Mouse (Mus musculus) CD8-positive naive resting alpha-beta T cell, adult 2 months (primary cell): ENCODE data around the gene Slc6a15.

Experiments used
- DNase-seq, 2 experiments: peaks; one replicate each; pipeline ENCODE4 v3.0.0; 2022; ENCODE audit warnings: low read depth in 2 of 2, low spot score in 2 of 2

Gene Slc6a15

DNA sequence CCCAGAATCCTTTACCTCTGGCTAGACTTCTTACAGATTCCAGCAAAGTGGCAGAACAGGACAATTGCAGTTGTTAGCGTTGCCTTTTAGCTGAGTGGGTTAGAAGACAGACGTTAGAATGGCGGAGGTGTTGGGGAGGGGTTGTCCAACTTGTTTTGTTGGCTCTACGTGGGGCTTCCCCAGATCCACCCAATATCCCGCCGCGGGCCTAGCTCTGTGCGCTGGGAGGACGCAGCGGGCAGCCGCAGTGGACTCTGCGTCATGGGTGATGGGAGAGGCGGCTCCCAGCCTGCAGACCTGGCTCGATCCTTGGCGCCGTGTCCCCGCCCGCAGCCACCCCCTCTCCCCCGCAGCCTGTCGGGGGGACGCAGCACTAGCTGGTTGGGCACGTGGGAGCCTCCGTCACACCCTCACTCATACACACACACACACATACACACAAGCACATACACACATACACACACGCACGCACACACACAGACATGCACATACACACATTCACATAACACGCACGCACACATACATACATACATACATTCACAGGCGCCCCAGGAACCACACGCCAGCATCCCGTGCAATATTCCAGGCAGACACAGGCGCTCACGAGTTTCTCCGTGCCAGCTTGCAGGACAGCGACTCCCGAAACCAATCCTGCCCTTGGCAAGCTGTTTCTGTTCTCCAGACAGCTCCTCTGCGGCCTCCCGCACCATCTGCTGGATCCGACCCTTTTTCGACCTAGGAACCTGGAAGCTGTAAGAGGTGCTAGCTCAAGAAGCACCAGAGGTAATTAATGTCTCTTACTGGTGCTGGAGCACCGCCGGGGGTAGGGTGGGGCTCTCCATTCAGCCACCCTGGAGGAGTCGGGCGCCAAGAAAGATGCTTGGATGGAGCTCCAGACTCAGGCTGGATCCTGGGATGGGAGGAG, at the start of gene Slc6a15:
Gene Slc6a15 (plus strand): TSS at position 413 of the 925 bp plus-strand sequence.
- no peak for DNase-seq

DNA sequence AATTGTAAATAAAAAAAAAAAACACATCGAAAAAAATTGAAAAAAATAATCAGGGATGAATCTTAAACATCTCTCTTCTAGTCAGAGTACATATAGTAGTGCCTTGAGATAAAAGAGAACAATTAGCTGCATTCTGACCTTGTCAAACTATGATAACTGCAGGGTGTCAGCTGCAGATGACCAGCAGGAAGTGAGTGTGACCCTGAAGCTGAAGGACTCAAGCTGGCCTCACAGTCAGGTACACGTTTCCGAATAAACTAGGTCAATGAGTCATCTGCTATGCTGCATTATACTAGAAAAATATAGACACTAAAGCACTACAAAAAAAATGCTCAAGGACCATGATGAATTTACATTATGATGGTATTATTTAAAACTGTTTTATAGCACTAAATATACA, 45.6 kb upstream of the Slc6a15 start:
- no peak for DNase-seq

DNA sequence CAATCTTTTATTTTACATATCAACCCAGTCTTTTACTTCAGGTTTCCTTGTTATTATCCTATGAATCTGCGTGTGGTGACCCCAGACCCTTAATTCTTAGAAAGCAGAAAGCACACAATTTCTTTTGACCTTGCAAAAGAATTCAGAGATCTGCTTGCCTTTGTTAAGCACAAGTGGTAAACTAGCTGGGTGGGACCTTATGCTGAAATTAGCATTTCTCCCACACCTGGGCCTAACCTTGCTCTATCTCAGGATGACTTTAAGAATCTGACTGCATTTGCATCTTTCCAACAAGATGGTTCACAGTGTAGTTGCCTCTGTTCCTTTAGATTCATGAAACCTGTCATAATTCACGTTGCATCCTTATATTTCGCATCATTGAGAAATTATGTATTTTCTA, 44.2 kb upstream of the Slc6a15 start:
- no peak for DNase-seq

DNA sequence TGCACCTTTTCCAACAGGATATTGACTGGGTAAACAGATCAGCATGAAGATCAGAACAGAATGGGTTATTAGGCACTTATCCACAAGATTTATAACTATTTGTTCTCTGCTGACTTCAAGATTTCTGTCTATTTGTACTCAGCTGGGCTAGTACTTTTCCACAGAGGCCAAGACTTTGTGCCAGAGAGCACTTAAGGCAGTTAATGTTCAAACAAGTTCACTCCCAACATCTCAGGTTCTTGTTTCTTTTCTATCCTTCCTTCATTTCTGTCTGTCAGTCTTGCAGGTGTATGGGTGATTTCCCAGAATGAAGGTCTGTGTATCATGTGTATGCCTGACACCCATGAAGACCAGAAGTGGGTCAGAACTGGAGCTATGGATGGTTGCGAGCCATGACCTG, 33.3 kb upstream of the Slc6a15 start:
- no peak for DNase-seq

DNA sequence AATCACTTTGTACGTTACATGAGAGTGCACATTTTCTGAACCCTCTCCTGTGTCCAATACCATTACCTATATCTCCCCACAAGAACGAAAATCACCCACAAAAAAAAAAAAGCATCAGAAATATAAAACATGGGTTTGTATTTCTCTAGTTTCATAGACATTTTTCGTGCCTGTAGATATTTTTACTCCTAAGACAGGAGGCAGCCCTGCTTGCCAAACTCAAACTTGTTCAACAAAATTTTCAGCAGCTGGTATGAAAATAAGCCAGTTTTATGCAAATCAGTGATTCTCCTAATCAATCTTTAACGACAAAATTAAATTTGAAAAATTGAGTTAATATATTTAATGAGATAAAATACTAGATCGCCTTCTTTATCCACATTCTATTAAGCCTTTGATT, 27.7 kb upstream of the Slc6a15 start:
- no peak for DNase-seq

DNA sequence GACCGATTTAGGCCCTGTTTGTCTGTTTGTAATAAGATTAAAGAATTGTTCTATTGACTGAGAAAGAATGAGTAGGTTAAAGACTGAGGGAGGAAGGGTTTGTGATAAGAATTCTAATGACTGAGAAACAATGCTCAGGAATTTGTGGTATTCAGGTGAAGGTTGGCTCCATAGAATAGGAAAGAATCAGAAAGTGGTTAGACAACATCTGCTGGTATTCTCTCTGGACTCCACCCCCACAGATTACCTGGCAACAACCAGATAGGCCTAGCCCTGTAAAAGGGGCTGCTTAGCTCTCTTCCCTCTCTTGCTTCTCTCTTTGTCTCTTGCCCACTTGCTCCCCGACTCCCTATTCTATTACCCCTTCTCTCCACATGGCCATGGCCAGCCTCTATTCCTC, 20.8 kb upstream of the Slc6a15 start:
- DNase-seq = no peak

DNA sequence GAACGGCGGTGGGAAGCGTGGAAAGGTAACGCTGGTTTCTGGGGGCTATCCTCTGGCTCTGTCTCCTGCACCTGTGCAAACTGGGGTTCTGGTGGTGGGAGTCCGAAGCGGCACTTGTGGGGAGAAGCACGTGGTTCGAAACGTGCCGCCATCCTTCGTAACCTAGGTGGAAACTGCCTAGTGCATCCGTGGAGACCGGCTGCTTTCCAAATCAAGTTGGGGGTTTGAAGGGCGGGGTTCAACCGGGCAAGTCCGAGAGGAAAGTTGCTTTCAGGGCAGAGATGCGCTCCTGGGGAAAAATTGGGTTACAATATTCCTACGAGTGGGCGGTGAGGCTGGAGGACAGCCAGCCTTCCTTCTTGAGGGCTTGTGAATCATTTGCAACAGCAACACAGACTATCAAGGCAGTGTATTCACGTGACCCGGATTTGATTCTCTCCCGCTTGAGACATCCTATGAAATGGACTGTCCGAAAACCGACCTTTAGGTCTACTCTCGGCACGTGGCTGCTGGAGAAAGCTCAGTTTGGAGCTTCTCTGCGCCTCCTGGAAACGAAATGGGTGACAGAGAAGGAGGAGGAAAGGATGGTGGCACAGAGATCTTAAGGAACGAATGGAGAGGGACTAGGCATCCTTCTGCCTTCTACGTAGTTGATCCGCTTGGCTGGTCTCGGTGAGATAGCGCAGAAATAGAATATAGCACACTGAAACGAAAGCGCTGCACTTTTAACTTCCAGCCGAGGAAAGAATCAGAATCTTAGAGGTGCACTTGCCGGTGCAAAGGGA, 905 bp downstream of the Slc6a15 start:
- DNase-seq = no peak

DNA sequence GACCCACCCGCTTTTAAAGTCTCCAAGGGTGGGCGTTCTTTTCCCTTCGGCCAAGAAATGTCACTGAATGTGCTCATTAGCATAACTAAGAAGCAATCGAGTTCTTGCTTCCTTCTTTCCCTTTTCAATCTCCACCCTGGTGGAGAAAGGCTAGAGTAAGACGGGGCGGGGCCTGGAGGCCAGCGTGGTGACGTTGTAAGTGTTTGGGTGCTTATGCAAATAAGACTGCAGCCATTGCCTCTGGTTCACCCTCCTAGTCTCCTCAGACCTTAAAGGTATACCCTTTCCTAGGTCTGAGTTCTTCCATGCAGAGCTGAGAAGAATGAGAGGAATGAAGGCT, 1.5 kb downstream of the Slc6a15 start:
- DNase-seq = no peak

DNA sequence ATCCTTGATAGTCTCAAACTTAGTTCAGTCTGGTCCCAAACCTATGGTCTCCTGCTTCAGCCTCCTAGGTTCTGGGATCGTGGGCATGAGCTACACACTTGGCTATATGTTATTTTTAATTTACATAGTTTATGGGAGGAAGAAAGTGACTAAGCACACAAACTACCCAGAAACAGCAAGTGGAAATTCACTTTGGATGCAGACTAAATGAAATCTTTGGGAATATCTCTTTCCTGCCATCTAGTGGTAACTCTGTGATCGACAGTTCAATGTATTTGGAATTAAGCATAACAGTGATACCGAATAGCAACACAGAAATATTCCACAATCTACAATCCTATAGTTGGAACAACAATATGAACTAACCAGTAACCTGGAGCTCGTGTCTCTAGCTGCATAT, 34.6 kb downstream of the Slc6a15 start:
- no peak for DNase-seq

DNA sequence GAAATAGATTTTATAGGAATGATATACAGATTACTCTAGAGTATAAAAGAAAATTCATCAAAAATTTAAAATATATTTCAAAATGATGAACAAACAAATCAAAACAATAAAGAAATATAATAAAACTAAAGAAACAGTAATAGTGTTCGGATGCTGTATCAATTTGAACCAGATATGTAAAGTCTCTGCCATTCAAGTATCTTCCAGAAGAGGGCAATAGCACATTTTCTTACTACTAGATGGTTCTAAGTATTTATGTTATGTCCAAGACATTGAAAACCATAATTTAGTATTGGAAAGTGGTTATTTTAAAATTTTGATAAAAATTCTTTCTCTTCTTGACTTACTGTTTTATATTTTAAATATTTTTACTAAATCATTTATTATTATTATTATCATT, 60.1 kb downstream of the Slc6a15 start:
- no peak for DNase-seq

DNA sequence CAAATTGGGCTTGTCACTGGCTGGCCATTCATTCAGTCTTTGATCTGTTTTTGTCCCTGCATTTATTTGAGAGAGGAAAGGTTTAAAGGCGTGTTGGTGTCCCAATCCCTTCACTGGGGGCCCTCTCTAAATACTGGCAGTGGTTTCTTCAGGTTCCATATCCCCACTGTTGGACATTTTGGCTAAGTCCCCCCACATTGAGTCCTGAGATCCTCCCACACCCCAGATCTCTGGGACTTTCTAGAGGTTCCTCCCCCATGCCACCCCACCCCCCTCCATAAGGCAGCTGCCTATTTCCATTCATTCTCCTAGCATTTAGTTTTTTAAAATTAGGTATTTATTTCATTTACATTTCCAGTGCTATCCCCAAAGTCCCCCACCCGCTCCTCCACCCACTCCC, 75.0 kb downstream of the Slc6a15 start:
- no peak for DNase-seq

DNA sequence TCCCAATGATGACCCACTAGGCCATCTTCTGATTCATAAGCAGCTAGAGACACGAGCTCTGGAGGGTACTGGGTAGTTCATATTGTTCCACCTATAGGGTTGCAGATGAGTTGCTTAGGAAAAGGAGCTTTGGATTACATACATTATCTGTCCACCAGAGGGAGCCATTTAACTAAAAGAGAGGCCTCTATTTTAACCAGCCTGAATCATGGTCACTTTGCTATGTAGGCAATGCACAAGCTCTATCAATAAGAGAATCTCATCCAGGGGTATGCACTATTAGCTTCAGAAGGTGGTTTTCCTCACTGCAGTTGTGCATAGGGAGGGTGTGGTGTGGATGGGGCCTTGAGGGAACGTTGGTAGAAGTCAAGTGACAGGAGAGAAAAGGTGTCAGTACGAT, 75.5 kb downstream of the Slc6a15 start:
- DNase-seq = no peak

DNA sequence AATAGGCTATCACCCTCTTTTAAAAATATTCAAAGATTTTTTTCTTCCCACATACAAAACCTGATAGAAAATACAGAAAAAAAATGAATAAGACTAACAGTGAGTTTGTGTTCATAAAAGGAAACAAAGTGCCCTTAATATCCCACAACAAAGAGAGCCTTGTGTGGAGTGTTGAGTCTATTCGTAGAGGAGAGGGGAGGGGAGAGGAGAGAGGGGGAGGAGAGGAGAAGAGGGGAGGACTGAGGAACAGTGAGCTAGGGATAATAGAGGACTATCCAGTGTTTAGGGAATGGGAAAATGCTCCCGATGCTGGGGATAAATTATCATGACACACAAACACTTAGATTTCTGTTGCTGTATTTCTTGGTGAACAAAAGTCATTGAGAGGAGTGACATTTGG, 80.8 kb downstream of the Slc6a15 start:
- no peak for DNase-seq

DNA sequence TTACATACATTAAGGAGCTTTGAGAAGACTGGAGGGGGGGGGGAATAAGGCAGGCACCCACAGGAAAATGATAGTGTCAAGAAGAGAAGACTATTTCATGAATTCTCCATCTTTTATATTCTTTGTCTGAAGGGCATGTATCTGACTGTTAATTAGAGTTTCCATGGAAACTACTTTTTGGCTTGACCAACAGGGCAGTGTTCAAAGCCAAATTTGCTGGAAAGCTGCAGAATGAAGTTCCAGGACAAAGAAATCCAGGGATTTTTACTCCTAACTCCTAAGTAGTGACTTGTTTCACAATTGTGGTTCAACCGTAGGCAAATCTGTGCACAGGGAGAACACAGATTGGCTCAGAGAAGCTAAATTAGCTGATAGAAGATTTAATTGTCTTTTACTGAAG, 90.3 kb downstream of the Slc6a15 start:
- no peak for DNase-seq
